Mouse (Mus musculus): ENCODE results near the gene Arid5b. TPM values are rescaled to one million over a fixed set of nuclear protein-coding genes. Genes with fewer than 3 reads are reported as not detected.
A peak's percentile ranks its signal among the peaks of the same experiment; 100 is the strongest.

Gene Arid5b
- total and polyA plus RNA-seq, 2 experiments from 2014 or later: 13.3 to 13.6 TPM

- WGBS: 25% methylated on average over 9 of the region's 9 CpGs
- H3K9ac ChIP-seq (replicated peaks; ENCODE audit: low read length, poor library complexity, severe bottlenecking): no peak overlapping the region
Measured at GRCm38 (mm10) chr10:68106351-68106950, 172.1 kb downstream of the Arid5b start.

GRCm38 (mm10) chr10:68104881-68105781, 173.4 kb downstream of the Arid5b start:
- H3K9ac ChIP-seq (replicated peaks; ENCODE audit: low read length, poor library complexity, severe bottlenecking): no peak overlapping the region

More at GRCm38 (mm10) chr10:68106351-68106950, 172.1 kb downstream of the Arid5b start:
- DNase-seq (ENCODE audit: low spot score) (peak; percentile 49), ATAC-seq (ENCODE audit: low FRiP score) (no peak)
- no peaks in the 10 kb centered on the region for H3K27me3 ChIP-seq (ENCODE audit: insufficient read depth, low read length)
- TF ChIP-seq CTCF (IDR thresholded peaks at IDR 0.05): peak; percentile 41
- H3K4me2 ChIP-seq (ENCODE audit: low read depth, low read length, poor library complexity, severe bottlenecking): no peak overlapping the region
- peaks cover 5% of the 10 kb centered on the region; the same call in 1 of the 2 replicates for H3K4me1 ChIP-seq (ENCODE audit: insufficient read depth, low read length)
- H3K4me3 ChIP-seq (ENCODE audit: low read depth, low read length): no peak overlapping the region
- no peaks in the 10 kb centered on the region for H3K9me3 ChIP-seq (ENCODE audit: low read length)
- peak overlapping the region; percentile 57; the same call in 1 of the 2 replicates for H3K27ac ChIP-seq (ENCODE audit: low read depth, low read length)
- H3K36me3 ChIP-seq (ENCODE audit: insufficient read depth, low read length): no peaks in the 10 kb centered on the region

GRCm38 (mm10) chr10:68104481-68104880, 174.1 kb downstream of the Arid5b start:
- Histone ChIP-seq H3K4me3 (ENCODE audit: low read depth, low read length) (no peak overlapping the region), H3K4me2 (ENCODE audit: low read depth, low read length, poor library complexity, severe bottlenecking) (no peak overlapping the region), H3K27me3 (ENCODE audit: insufficient read depth, low read length) (no peaks in the 10 kb centered on the region), H3K36me3 (ENCODE audit: insufficient read depth, low read length) (no peaks in the 10 kb centered on the region), H3K4me1 (ENCODE audit: insufficient read depth, low read length) (peaks cover 5% of the 10 kb centered on the region; the same call in 1 of the 2 replicates), H3K27ac (ENCODE audit: low read depth, low read length) (peak overlapping the region; percentile 57; the same call in 1 of the 2 replicates), H3K9me3 (ENCODE audit: low read length) (no peaks in the 10 kb centered on the region), H3K9ac (replicated peaks; ENCODE audit: low read length, poor library complexity, severe bottlenecking) (no peak overlapping the region)
- ATAC-seq (ENCODE audit: low FRiP score): no peak
- TF ChIP-seq CTCF (IDR thresholded peaks at IDR 0.05): no peak
- WGBS: 26% methylated on average over 2 of the region's 2 CpGs
- DNase-seq (ENCODE audit: low spot score): no peak

More at GRCm38 (mm10) chr10:68104881-68105781, 173.4 kb downstream of the Arid5b start:
- Histone ChIP-seq H3K4me3 (ENCODE audit: low read depth, low read length) (no peak overlapping the region), H3K36me3 (ENCODE audit: insufficient read depth, low read length) (no peaks in the 10 kb centered on the region), H3K27me3 (ENCODE audit: insufficient read depth, low read length) (no peaks in the 10 kb centered on the region), H3K4me2 (ENCODE audit: low read depth, low read length, poor library complexity, severe bottlenecking) (no peak overlapping the region), H3K4me1 (ENCODE audit: insufficient read depth, low read length) (peaks cover 5% of the 10 kb centered on the region; the same call in 1 of the 2 replicates), H3K27ac (ENCODE audit: low read depth, low read length) (peak overlapping the region; percentile 57), H3K9me3 (ENCODE audit: low read length) (no peaks in the 10 kb centered on the region)
- no peak for ATAC-seq (ENCODE audit: low FRiP score)
- no peak for DNase-seq (ENCODE audit: low spot score)
- WGBS: 59% methylated on average over 14 of the region's 14 CpGs
- TF ChIP-seq CTCF (IDR thresholded peaks at IDR 0.05): no peak

GRCm38 (mm10) chr10:68103988-68104387, 174.6 kb downstream of the Arid5b start:
- H3K27ac ChIP-seq (ENCODE audit: low read depth, low read length): peak overlapping the region; percentile 44; the same call in 1 of the 2 replicates
- H3K4me2 ChIP-seq (ENCODE audit: low read depth, low read length, poor library complexity, severe bottlenecking): no peak overlapping the region
- H3K27me3 ChIP-seq (ENCODE audit: insufficient read depth, low read length): no peaks in the 10 kb centered on the region
- H3K9me3 ChIP-seq (ENCODE audit: low read length): no peaks in the 10 kb centered on the region
- peaks cover 5% of the 10 kb centered on the region; the same call in 1 of the 2 replicates for H3K4me1 ChIP-seq (ENCODE audit: insufficient read depth, low read length)
- peak; percentile 52 for DNase-seq (ENCODE audit: low spot score)
- no peak overlapping the region for H3K9ac ChIP-seq (replicated peaks; ENCODE audit: low read length, poor library complexity, severe bottlenecking)
- H3K36me3 ChIP-seq (ENCODE audit: insufficient read depth, low read length): no peaks in the 10 kb centered on the region
- no peak for ATAC-seq (ENCODE audit: low FRiP score)
- no peak for TF ChIP-seq CTCF (IDR thresholded peaks at IDR 0.05)
- WGBS: 62% methylated on average over 5 of the region's 5 CpGs
- H3K4me3 ChIP-seq (ENCODE audit: low read depth, low read length): no peak overlapping the region

DNA sequence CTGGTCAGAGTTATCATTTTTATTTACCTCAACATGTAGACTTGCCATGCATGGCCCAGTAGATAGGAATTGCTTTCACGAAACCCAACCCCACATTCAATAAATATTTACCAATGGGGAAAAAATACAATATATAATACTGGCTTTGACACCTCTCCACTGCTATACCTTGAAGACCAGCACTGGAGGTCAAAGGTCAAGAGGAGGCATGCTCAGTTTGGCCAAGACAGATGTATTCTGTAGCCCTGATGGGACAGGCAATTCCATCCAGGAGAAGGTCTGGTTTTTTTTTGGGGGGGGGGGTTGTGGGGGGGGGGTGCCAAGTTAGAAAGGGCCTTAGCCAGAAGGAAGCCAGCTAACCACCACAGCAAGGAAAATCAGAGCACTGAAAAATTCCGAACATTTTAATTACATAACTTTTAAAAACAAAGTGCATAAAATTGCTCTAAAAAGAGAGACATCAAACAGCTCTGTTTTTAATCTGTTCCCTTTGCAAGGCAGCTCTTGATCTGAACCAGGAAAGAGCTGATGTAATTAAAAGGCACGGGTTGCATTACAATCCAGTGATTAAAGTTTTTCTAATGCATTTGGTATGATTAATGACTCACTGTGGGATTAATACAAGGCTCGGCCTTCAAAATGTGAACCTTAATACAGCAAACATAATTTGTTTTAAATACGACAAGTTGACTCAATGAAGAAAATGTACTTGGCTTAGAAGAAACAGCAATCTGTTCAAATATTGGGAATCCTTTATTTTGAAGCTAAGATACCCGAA, 175.3 kb downstream of the Arid5b start:
- H3K27ac ChIP-seq (ENCODE audit: low read depth, low read length): no peak overlapping the region
- no peaks in the 10 kb centered on the region for H3K9me3 ChIP-seq (ENCODE audit: low read length)
- no peak overlapping the region for H3K4me3 ChIP-seq (ENCODE audit: low read depth, low read length)
- ATAC-seq (ENCODE audit: low FRiP score): no peak
- H3K4me2 ChIP-seq (ENCODE audit: low read depth, low read length, poor library complexity, severe bottlenecking): no peak overlapping the region
- no peaks in the 10 kb centered on the region for H3K27me3 ChIP-seq (ENCODE audit: insufficient read depth, low read length)
- H3K36me3 ChIP-seq (ENCODE audit: insufficient read depth, low read length): peaks cover under 1% of the 10 kb centered on the region; the same call in 1 of the 2 replicates
- peaks cover 5% of the 10 kb centered on the region; the same call in 1 of the 2 replicates for H3K4me1 ChIP-seq (ENCODE audit: insufficient read depth, low read length)
- no peak for DNase-seq (ENCODE audit: low spot score)
- WGBS: 70% methylated on average over 6 of the region's 6 CpGs
- H3K9ac ChIP-seq (replicated peaks; ENCODE audit: low read length, poor library complexity, severe bottlenecking): no peak overlapping the region
- TF ChIP-seq CTCF (IDR thresholded peaks at IDR 0.05): no peak
